Mouse (Mus musculus): ENCODE results near the gene Tbc1d2b. TPM values are rescaled to one million over a fixed set of nuclear protein-coding genes. Genes with fewer than 3 reads are reported as not detected.

Gene Tbc1d2b
- polyA plus RNA-seq, 1 experiment from 2014 or later = 9.9 TPM

GRCm38 (mm10) chr9:90271541-90272090 is 1.0 kb upstream of the Tbc1d2b start:
- Histone ChIP-seq H3K4me3 (ENCODE audit: low read depth, low read length) (no peak overlapping the region), H3K4me1 (ENCODE audit: control insufficient read depth, insufficient read depth, low read length) (0 out of 2 replicates have a peak, but pooled peaks cover 3% of the 10 kb centered on the region), H3K9me3 (replicated peaks; ENCODE audit: control insufficient read depth, low read length) (no peaks in the 10 kb centered on the region), H3K27ac (replicated peaks; ENCODE audit: low read depth, low read length) (no peak overlapping the region), H3K4me2 (ENCODE audit: low read depth, low read length) (no peak overlapping the region), H3K27me3 (ENCODE audit: control insufficient read depth, insufficient read depth, low read length) (no peaks in the 10 kb centered on the region), H3K36me3 (replicated peaks; ENCODE audit: control insufficient read depth, insufficient read depth, low read depth, low read length) (no peaks in the 10 kb centered on the region), H3K9ac (replicated peaks; ENCODE audit: low read length) (no peak overlapping the region)
- DNase-seq (ENCODE audit: low spot score) = no peak
- 69% methylated on average over 5 of the region's 5 CpGs for WGBS
- ATAC-seq (replicated peaks; ENCODE audit: insufficient number of reproducible peaks, low FRiP score, low TSS enrichment, low read depth) = no peak

- peak overlapping the region; percentile 82 for H3K9ac ChIP-seq (replicated peaks; ENCODE audit: low read length)
- no peak overlapping the region for H3K27ac ChIP-seq (replicated peaks; ENCODE audit: low read depth, low read length)
- ATAC-seq (replicated peaks; ENCODE audit: insufficient number of reproducible peaks, low FRiP score, low TSS enrichment, low read depth) = peak; percentile 17; the same call in 1 of the 2 replicates
Observed at GRCm38 (mm10) chr9:90270944-90271295, 316 bp upstream of the Tbc1d2b start.

GRCm38 (mm10) chr9:90269011-90269681 is 1.5 kb downstream of the Tbc1d2b start:
- WGBS = 25% methylated on average over 7 of the region's 7 CpGs
- ATAC-seq (replicated peaks; ENCODE audit: insufficient number of reproducible peaks, low FRiP score, low TSS enrichment, low read depth) (no peak), DNase-seq (ENCODE audit: low spot score) (peak; percentile 18)
- Histone ChIP-seq H3K4me3 (ENCODE audit: low read depth, low read length) (peak overlapping the region; percentile 72), H3K4me2 (ENCODE audit: low read depth, low read length) (peak overlapping the region; percentile 89), H3K9me3 (replicated peaks; ENCODE audit: control insufficient read depth, low read length) (no peaks in the 10 kb centered on the region), H3K36me3 (replicated peaks; ENCODE audit: control insufficient read depth, insufficient read depth, low read depth, low read length) (no peaks in the 10 kb centered on the region), H3K27me3 (ENCODE audit: control insufficient read depth, insufficient read depth, low read length) (no peaks in the 10 kb centered on the region), H3K4me1 (ENCODE audit: control insufficient read depth, insufficient read depth, low read length) (0 out of 2 replicates have a peak, but pooled peaks cover 3% of the 10 kb centered on the region), H3K9ac (replicated peaks; ENCODE audit: low read length) (peak overlapping the region; percentile 82), H3K27ac (replicated peaks; ENCODE audit: low read depth, low read length) (no peak overlapping the region)

More at GRCm38 (mm10) chr9:90270944-90271295, 316 bp upstream of the Tbc1d2b start:
- H3K9me3 ChIP-seq (replicated peaks; ENCODE audit: control insufficient read depth, low read length) = no peaks in the 10 kb centered on the region
- H3K4me3 ChIP-seq (ENCODE audit: low read depth, low read length) = peak overlapping the region; percentile 72
- DNase-seq (ENCODE audit: low spot score) = no peak
- WGBS = 18% methylated on average over 11 of the region's 11 CpGs
- peak overlapping the region; percentile 89 for H3K4me2 ChIP-seq (ENCODE audit: low read depth, low read length)
- H3K4me1 ChIP-seq (ENCODE audit: control insufficient read depth, insufficient read depth, low read length) = 0 out of 2 replicates have a peak, but pooled peaks cover 3% of the 10 kb centered on the region
- H3K36me3 ChIP-seq (replicated peaks; ENCODE audit: control insufficient read depth, insufficient read depth, low read depth, low read length) = no peaks in the 10 kb centered on the region
- H3K27me3 ChIP-seq (ENCODE audit: control insufficient read depth, insufficient read depth, low read length) = no peaks in the 10 kb centered on the region

- Histone ChIP-seq H3K27me3 (ENCODE audit: control insufficient read depth, insufficient read depth, low read length) (no peaks in the 10 kb centered on the region), H3K4me1 (ENCODE audit: control insufficient read depth, insufficient read depth, low read length) (0 out of 2 replicates have a peak, but pooled peaks cover 3% of the 10 kb centered on the region), H3K9me3 (replicated peaks; ENCODE audit: control insufficient read depth, low read length) (no peaks in the 10 kb centered on the region), H3K4me3 (ENCODE audit: low read depth, low read length) (no peak overlapping the region), H3K9ac (replicated peaks; ENCODE audit: low read length) (no peak overlapping the region), H3K36me3 (replicated peaks; ENCODE audit: control insufficient read depth, insufficient read depth, low read depth, low read length) (no peaks in the 10 kb centered on the region), H3K4me2 (ENCODE audit: low read depth, low read length) (no peak overlapping the region), H3K27ac (replicated peaks; ENCODE audit: low read depth, low read length) (no peak overlapping the region)
- ATAC-seq (replicated peaks; ENCODE audit: insufficient number of reproducible peaks, low FRiP score, low TSS enrichment, low read depth) = no peak
- DNase-seq (ENCODE audit: low spot score) = no peak
- 82% methylated on average over 10 of the region's 10 CpGs for WGBS
Observed at GRCm38 (mm10) chr9:90266926-90267325, 3.7 kb downstream of the Tbc1d2b start.

- no peaks in the 10 kb centered on the region for H3K9me3 ChIP-seq (replicated peaks; ENCODE audit: control insufficient read depth, low read length)
- WGBS = 87% methylated on average over 10 of the region's 10 CpGs
- H3K36me3 ChIP-seq (replicated peaks; ENCODE audit: control insufficient read depth, insufficient read depth, low read depth, low read length) = no peaks in the 10 kb centered on the region
- H3K27me3 ChIP-seq (ENCODE audit: control insufficient read depth, insufficient read depth, low read length) = no peaks in the 10 kb centered on the region
- H3K9ac ChIP-seq (replicated peaks; ENCODE audit: low read length) = no peak overlapping the region
- ATAC-seq (replicated peaks; ENCODE audit: insufficient number of reproducible peaks, low FRiP score, low TSS enrichment, low read depth) (no peak), DNase-seq (ENCODE audit: low spot score) (no peak)
- H3K4me2 ChIP-seq (ENCODE audit: low read depth, low read length) = no peak overlapping the region
- no peak overlapping the region for H3K4me3 ChIP-seq (ENCODE audit: low read depth, low read length)
- no peak overlapping the region for H3K27ac ChIP-seq (replicated peaks; ENCODE audit: low read depth, low read length)
- 0 out of 2 replicates have a peak, but pooled peaks cover 3% of the 10 kb centered on the region for H3K4me1 ChIP-seq (ENCODE audit: control insufficient read depth, insufficient read depth, low read length)
Observed at GRCm38 (mm10) chr9:90266059-90266458, 4.5 kb downstream of the Tbc1d2b start.

DNA sequence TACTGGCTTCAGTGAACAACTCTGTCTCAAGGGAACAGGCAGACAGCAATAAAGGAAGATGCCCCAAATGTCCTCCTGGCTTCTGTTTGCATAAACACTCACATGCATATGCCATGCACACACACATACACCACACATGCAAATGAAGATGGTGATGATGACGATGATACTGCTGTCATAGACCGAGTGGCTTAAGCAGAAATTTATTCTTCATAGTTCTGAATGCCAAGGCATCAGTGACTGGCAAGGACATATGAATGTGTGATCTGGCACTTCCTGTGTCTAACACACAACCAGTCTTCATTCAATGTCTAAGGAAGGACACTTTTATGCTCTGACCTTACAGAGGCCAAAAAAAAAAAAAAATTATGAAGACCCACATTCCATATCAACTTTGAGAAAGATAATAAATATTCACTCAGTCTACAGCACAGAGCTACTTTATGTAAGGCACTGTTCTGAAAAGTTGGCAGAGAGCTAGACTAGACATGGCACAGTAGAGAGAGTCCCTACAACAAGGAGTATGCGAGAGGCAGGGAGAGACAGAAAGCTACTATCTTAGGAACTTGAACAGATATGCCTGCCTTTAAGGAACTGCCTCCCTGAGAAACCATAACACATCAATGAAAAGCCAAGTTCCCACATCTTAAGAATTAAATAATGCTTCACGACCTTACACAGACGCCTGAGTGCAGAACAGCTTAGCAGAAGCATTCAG is 5.1 kb downstream of the Tbc1d2b start:
- Histone ChIP-seq H3K27me3 (ENCODE audit: control insufficient read depth, insufficient read depth, low read length) (no peaks in the 10 kb centered on the region), H3K9ac (replicated peaks; ENCODE audit: low read length) (no peak overlapping the region), H3K4me2 (ENCODE audit: low read depth, low read length) (no peak overlapping the region), H3K27ac (replicated peaks; ENCODE audit: low read depth, low read length) (no peak overlapping the region), H3K4me1 (ENCODE audit: control insufficient read depth, insufficient read depth, low read length) (0 out of 2 replicates have a peak, but pooled peaks cover 3% of the 10 kb centered on the region), H3K9me3 (replicated peaks; ENCODE audit: control insufficient read depth, low read length) (no peaks in the 10 kb centered on the region), H3K36me3 (replicated peaks; ENCODE audit: control insufficient read depth, insufficient read depth, low read depth, low read length) (no peaks in the 10 kb centered on the region), H3K4me3 (ENCODE audit: low read depth, low read length) (no peak overlapping the region)
- ATAC-seq (replicated peaks; ENCODE audit: insufficient number of reproducible peaks, low FRiP score, low TSS enrichment, low read depth) = no peak
- DNase-seq (ENCODE audit: low spot score) = no peak
- WGBS = 84% methylated on average over 5 of the region's 5 CpGs

- no peaks in the 10 kb centered on the region for H3K4me1 ChIP-seq (ENCODE audit: control insufficient read depth, insufficient read depth, low read length)
- H3K27me3 ChIP-seq (ENCODE audit: control insufficient read depth, insufficient read depth, low read length) = no peaks in the 10 kb centered on the region
- 89% methylated on average over 4 of the region's 4 CpGs for WGBS
- H3K9ac ChIP-seq (replicated peaks; ENCODE audit: low read length) = no peak overlapping the region
- H3K27ac ChIP-seq (replicated peaks; ENCODE audit: low read depth, low read length) = no peak overlapping the region
- DNase-seq (ENCODE audit: low spot score) = no peak
- no peak for ATAC-seq (replicated peaks; ENCODE audit: insufficient number of reproducible peaks, low FRiP score, low TSS enrichment, low read depth)
- no peaks in the 10 kb centered on the region for H3K36me3 ChIP-seq (replicated peaks; ENCODE audit: control insufficient read depth, insufficient read depth, low read depth, low read length)
- H3K9me3 ChIP-seq (replicated peaks; ENCODE audit: control insufficient read depth, low read length) = no peaks in the 10 kb centered on the region
- H3K4me3 ChIP-seq (ENCODE audit: low read depth, low read length) = no peak overlapping the region
- H3K4me2 ChIP-seq (ENCODE audit: low read depth, low read length) = no peak overlapping the region
Observed at GRCm38 (mm10) chr9:90263340-90263679, 7.3 kb downstream of the Tbc1d2b start.
